Mouse (Mus musculus) CH12.LX (cell line): ENCODE measurements around the gene 1810046K07Rik. TPM values are rescaled to one million over a fixed set of nuclear protein-coding genes. Genes with fewer than 3 reads are reported as not detected.

ENCODE experiments used
- DNase-seq: peaks from one replicate; pipeline ENCODE4 v3.0.0-alpha.2; 2013; ENCODE audit errors: extremely low read depth
- H3K27ac ChIP-seq: 2 replicates; pipeline ENCODE4 v1.5.1; 2012; ENCODE audit warnings: low read depth, mild to moderate bottlenecking, control low read depth, moderate library complexity; ENCODE audit not compliant: insufficient read depth
- H3K27me3 ChIP-seq: replicated peaks from 2 replicates; pipeline ENCODE3; 2012; ENCODE audit warnings: inconsistent platforms
- H3K36me3 ChIP-seq, 2 experiments: replicated peaks in 1 of 2; 2 replicates each; pipeline versions ENCODE3 to v1.6.1; 2012; ENCODE audit warnings: inconsistent platforms in 1 of 2, low read length in 1 of 2, mild to moderate bottlenecking in 1 of 2, mixed read lengths in 1 of 2, moderate library complexity in 1 of 2; ENCODE audit not compliant: control insufficient read depth in 1 of 2, insufficient read depth in 1 of 2
- H3K4me1 ChIP-seq, 2 experiments: 2 replicates each; pipeline ENCODE4 v1.6.1; 2012; ENCODE audit warnings: inconsistent platforms in 1 of 2, moderate library complexity in 1 of 2; ENCODE audit not compliant: insufficient read depth in 2 of 2, control insufficient read depth in 1 of 2
- H3K4me2 ChIP-seq: 2 replicates; pipeline ENCODE4 v1.6.1; 2012; ENCODE audit warnings: low read depth, mild to moderate bottlenecking, control low read depth; ENCODE audit not compliant: poor library complexity, insufficient read depth, severe bottlenecking
- H3K4me3 ChIP-seq, 3 experiments: fragments of 150-350 bp in 1 of 3; sonication (generic) in 1 of 3; replicated peaks in 1 of 3; 2 replicates each; pipeline versions ENCODE3 to v1.5.1; 2011 to 2012; ENCODE audit warnings: low read depth in 2 of 3, low read length in 2 of 3, mild to moderate bottlenecking in 2 of 3, moderate library complexity in 2 of 3, control low read depth in 1 of 3, improper control_type of control experiment in 1 of 3, inconsistent platforms in 1 of 3, mixed read lengths in 1 of 3; ENCODE audit not compliant: poor library complexity in 1 of 3
- H3K79me2 ChIP-seq: replicated peaks from 2 replicates; pipeline ENCODE4 v1.6.1; 2012; ENCODE audit warnings: mild to moderate bottlenecking, moderate library complexity; ENCODE audit not compliant: control insufficient read depth, poor library complexity, insufficient read depth, severe bottlenecking; ENCODE audit errors: extremely low read depth
- H3K9ac ChIP-seq: 2 replicates; pipeline ENCODE4 v1.6.1; 2012; ENCODE audit warnings: low read depth, mild to moderate bottlenecking, control low read depth, moderate library complexity; ENCODE audit not compliant: insufficient read depth
- H3K9me3 ChIP-seq: replicated peaks from 2 replicates; pipeline ENCODE3; 2012; ENCODE audit warnings: low read length, inconsistent platforms, mixed read lengths
- BHLHE40 ChIP-seq: IDR thresholded peaks from 2 replicates; pipeline ENCODE4 v1.6.1; 2011; ENCODE audit warnings: mild to moderate bottlenecking, low read depth, low read length, improper control_type of control experiment
- CHD2 ChIP-seq: IDR thresholded peaks from 2 replicates; pipeline ENCODE4 v1.6.1; 2011; ENCODE audit warnings: low read length, improper control_type of control experiment
- CTCF ChIP-seq, 2 experiments: IDR thresholded peaks in 1 of 2; conservative IDR thresholded peaks in 1 of 2; 2 replicates each; pipeline ENCODE4 v1.5.1; 2011 to 2012; ENCODE audit warnings: low read depth in 2 of 2, low read length in 2 of 2, improper control_type of control experiment in 1 of 2, inconsistent platforms in 1 of 2, mild to moderate bottlenecking in 1 of 2, moderate library complexity in 1 of 2
- E2F4 ChIP-seq: IDR thresholded peaks from 2 replicates; pipeline ENCODE4 v1.6.1; 2011; ENCODE audit warnings: low read depth, low read length, improper control_type of control experiment; ENCODE audit not compliant: insufficient replicate concordance
- ELF1 ChIP-seq: IDR thresholded peaks from 2 replicates; pipeline ENCODE4 v1.6.1; 2014; ENCODE audit warnings: low read depth, mild to moderate bottlenecking, inconsistent platforms, low read length, improper control_type of control experiment
- ETS1 ChIP-seq: conservative IDR thresholded peaks from 2 replicates; pipeline ENCODE4 v1.6.1; 2012; ENCODE audit warnings: low read depth, mild to moderate bottlenecking, inconsistent platforms, low read length, improper control_type of control experiment, moderate library complexity
- GABPA ChIP-seq: IDR thresholded peaks from 2 replicates; pipeline ENCODE4 v1.6.1; 2012; ENCODE audit warnings: low read depth, low read length, improper control_type of control experiment, inconsistent platforms; ENCODE audit not compliant: insufficient replicate concordance
- HCFC1 ChIP-seq: IDR thresholded peaks from 2 replicates; pipeline ENCODE4 v1.6.1; 2012; ENCODE audit warnings: low read depth, mild to moderate bottlenecking, inconsistent platforms, low read length, improper control_type of control experiment
- IRF4 ChIP-seq: IDR thresholded peaks from 2 replicates; pipeline ENCODE4 v1.6.1; 2014; ENCODE audit warnings: low read depth, mild to moderate bottlenecking, inconsistent platforms, low read length, improper control_type of control experiment
- JUN ChIP-seq: IDR thresholded peaks from 2 replicates; pipeline ENCODE4 v1.6.1; 2011; ENCODE audit warnings: low read depth, mild to moderate bottlenecking, low read length, improper control_type of control experiment, moderate library complexity; ENCODE audit not compliant: insufficient read depth
- KAT2A ChIP-seq: IDR thresholded peaks from 2 replicates; pipeline ENCODE4 v1.6.1; 2012; ENCODE audit warnings: low read length, improper control_type of control experiment, inconsistent platforms; ENCODE audit not compliant: insufficient replicate concordance
- MEF2A ChIP-seq: IDR thresholded peaks from 2 replicates; pipeline ENCODE4 v1.6.1; 2014; ENCODE audit warnings: low read depth, mild to moderate bottlenecking, inconsistent platforms, low read length, improper control_type of control experiment, borderline replicate concordance
- MYC ChIP-seq: IDR thresholded peaks from 2 replicates; pipeline ENCODE4 v1.6.1; 2011; ENCODE audit warnings: low read depth, mild to moderate bottlenecking, improper control_type of control experiment, low read length
- PAX5 ChIP-seq: IDR thresholded peaks from 2 replicates; pipeline ENCODE4 v1.6.1; 2012; ENCODE audit warnings: low read length, inconsistent platforms, mixed read lengths
- POLR2A ChIP-seq: IDR thresholded peaks from 2 replicates; pipeline ENCODE4 v1.6.1; 2011; ENCODE audit warnings: low read depth, mild to moderate bottlenecking, improper control_type of control experiment, low read length
- RAD21 ChIP-seq: IDR thresholded peaks from 2 replicates; pipeline ENCODE4 v1.6.1; 2011; ENCODE audit warnings: low read depth, mild to moderate bottlenecking, low read length, improper control_type of control experiment, moderate library complexity
- RCOR1 ChIP-seq: conservative IDR thresholded peaks from 2 replicates; pipeline ENCODE4 v1.6.1; 2012; ENCODE audit warnings: low read depth, mild to moderate bottlenecking, inconsistent platforms, low read length, improper control_type of control experiment
- TBP ChIP-seq: conservative IDR thresholded peaks from 2 replicates; pipeline ENCODE4 v1.6.1; 2011; ENCODE audit warnings: low read depth, low read length, improper control_type of control experiment
- TCF12 ChIP-seq: IDR thresholded peaks from 2 replicates; pipeline ENCODE4 v1.6.1; 2014; ENCODE audit warnings: low read depth, mild to moderate bottlenecking, inconsistent platforms, low read length, improper control_type of control experiment
- UBTF ChIP-seq: IDR thresholded peaks from 2 replicates; pipeline ENCODE4 v1.6.1; 2012; ENCODE audit warnings: low read depth, mild to moderate bottlenecking, inconsistent platforms, low read length, improper control_type of control experiment, moderate library complexity
- USF2 ChIP-seq: conservative IDR thresholded peaks from 2 replicates; pipeline ENCODE4 v1.6.1; 2011; ENCODE audit warnings: low read depth, low read length, improper control_type of control experiment
- ZKSCAN1 ChIP-seq: IDR thresholded peaks from 2 replicates; pipeline ENCODE4 v1.6.1; 2012; ENCODE audit warnings: low read depth, inconsistent platforms, low read length, improper control_type of control experiment, borderline replicate concordance
- ZMIZ1 ChIP-seq: IDR thresholded peaks from 2 replicates; pipeline ENCODE4 v1.6.1; 2012; ENCODE audit warnings: low read depth, mild to moderate bottlenecking, inconsistent platforms, low read length, improper control_type of control experiment
- dilution Hi-C: fragments of 300-500 bp; cut with MboI; formaldehyde crosslinking; loops from 2 replicates; pipeline ENCODE4 v1.14.3; 2020; ENCODE audit warnings: low sequenced_read_pairs; ENCODE audit not compliant: extremely low pct_unique_long_range_greater_than_20kb, extremely low pct_ligation_motif_present
- in situ Hi-C: fragments of 300-500 bp; cut with MboI; formaldehyde crosslinking; loops from 3 replicates; pipeline ENCODE4 v1.14.3; 2019; ENCODE audit warnings: low sequenced_read_pairs, low pct_ligation_motif_present, low pct_unique_long_range_greater_than_20kb, mixed read lengths
- polyA plus RNA-seq: library from polyadenylated mRNA; unstranded; fragments of >175 nt; gene quantifications from 2 replicates; pipeline ENCODE4 v1.2.1, GENCODE M21; 2012; ENCODE audit warnings: low read depth; ENCODE audit not compliant: insufficient read length
- total RNA-seq, 2 experiments: library from RNA; depleted of rRNA; stranded (reverse); fragments of 300-350 nt in 1 of 2; fragments of >200 nt in 1 of 2; gene quantifications; 2 replicates each; pipeline ENCODE4 v1.2.3; 2012 to 2014

Gene 1810046K07Rik
- total and polyA plus RNA-seq, 3 experiments, result 33.4 to 188 (median 59.9) TPM

- no peaks in the 10 kb centered on the region for H3K79me2 ChIP-seq
- no peak for TF ChIP-seq RCOR1
- TF ChIP-seq IRF4, result no peak
- TF ChIP-seq TBP, result no peak
- TF ChIP-seq CTCF (conservative IDR thresholded peaks at IDR 0.05 in 1 of 2, IDR thresholded peaks at IDR 0.05 in 1 of 2; ENCODE audit: low read depth in 2 of 2, low read length in 2 of 2), result no peak
- no peak for TF ChIP-seq GABPA
- no peak for TF ChIP-seq E2F4
- no peak for TF ChIP-seq PAX5
- no peak for TF ChIP-seq USF2
- no peak for TF ChIP-seq ETS1
- TF ChIP-seq HCFC1, result no peak
- no peak for TF ChIP-seq KAT2A
- TF ChIP-seq JUN, result no peak
- no peak for TF ChIP-seq UBTF
- TF ChIP-seq MYC, result no peak
- no peak for TF ChIP-seq TCF12
- no peak for TF ChIP-seq ZMIZ1
- TF ChIP-seq CHD2, result no peak
- TF ChIP-seq BHLHE40, result no peak
- TF ChIP-seq, all 38 proteins: peak for 0
- dilution Hi-C loops, result no loop called here
- H3K4me3 ChIP-seq, result no peak overlapping the region
- peaks cover 0 to 15% of the 10 kb centered on the region in 2 experiments for H3K36me3 ChIP-seq
- in situ Hi-C loops, result no loop called here
- H3K27me3 ChIP-seq, result no peaks in the 10 kb centered on the region
- no peak overlapping the region for H3K9ac ChIP-seq
- peaks cover 3 to 24% of the 10 kb centered on the region in 2 experiments for H3K4me1 ChIP-seq
- no peaks in the 10 kb centered on the region for H3K9me3 ChIP-seq
- DNase-seq, result no peak
- H3K27ac ChIP-seq, result no peak overlapping the region
- H3K4me2 ChIP-seq, result no peak overlapping the region
Observed at GRCm38 (mm10) chr9:51272102-51272501, 56.6 kb downstream of the 1810046K07Rik start.

GRCm38 (mm10) chr9:51271073-51271472 is 57.6 kb downstream of the 1810046K07Rik start:
- Histone ChIP-seq H3K4me2 (no peak overlapping the region), H3K9me3 (no peaks in the 10 kb centered on the region), H3K9ac (no peak overlapping the region), H3K27ac (no peak overlapping the region), H3K4me3 (no peak overlapping the region), H3K4me1 (peaks cover 3 to 25% of the 10 kb centered on the region in 2 experiments), H3K36me3 (peaks cover 0 to 13% of the 10 kb centered on the region in 2 experiments), H3K27me3 (no peaks in the 10 kb centered on the region), H3K79me2 (no peaks in the 10 kb centered on the region)
- DNase-seq, result no peak
- no peak for TF ChIP-seq PAX5
- no peak for TF ChIP-seq MEF2A
- no peak for TF ChIP-seq POLR2A
- TF ChIP-seq E2F4, result no peak
- no peak for TF ChIP-seq ZKSCAN1
- TF ChIP-seq RAD21, result no peak
- no peak for TF ChIP-seq BHLHE40
- TF ChIP-seq ELF1, result no peak
- dilution Hi-C loops, result no loop called here
- in situ Hi-C loops, result no loop called here
